Mouse (Mus musculus): ENCODE measurements around the gene Amdhd2. TPM values are rescaled to one million over a fixed set of nuclear protein-coding genes. Genes with fewer than 3 reads are reported as not detected.

Gene Amdhd2
- polyA plus RNA-seq (2015; fragmentation: Nextera tagmentation; extraction: Ambion mirVana) = 28.7 and 31.5 TPM in 2 replicates

DNA sequence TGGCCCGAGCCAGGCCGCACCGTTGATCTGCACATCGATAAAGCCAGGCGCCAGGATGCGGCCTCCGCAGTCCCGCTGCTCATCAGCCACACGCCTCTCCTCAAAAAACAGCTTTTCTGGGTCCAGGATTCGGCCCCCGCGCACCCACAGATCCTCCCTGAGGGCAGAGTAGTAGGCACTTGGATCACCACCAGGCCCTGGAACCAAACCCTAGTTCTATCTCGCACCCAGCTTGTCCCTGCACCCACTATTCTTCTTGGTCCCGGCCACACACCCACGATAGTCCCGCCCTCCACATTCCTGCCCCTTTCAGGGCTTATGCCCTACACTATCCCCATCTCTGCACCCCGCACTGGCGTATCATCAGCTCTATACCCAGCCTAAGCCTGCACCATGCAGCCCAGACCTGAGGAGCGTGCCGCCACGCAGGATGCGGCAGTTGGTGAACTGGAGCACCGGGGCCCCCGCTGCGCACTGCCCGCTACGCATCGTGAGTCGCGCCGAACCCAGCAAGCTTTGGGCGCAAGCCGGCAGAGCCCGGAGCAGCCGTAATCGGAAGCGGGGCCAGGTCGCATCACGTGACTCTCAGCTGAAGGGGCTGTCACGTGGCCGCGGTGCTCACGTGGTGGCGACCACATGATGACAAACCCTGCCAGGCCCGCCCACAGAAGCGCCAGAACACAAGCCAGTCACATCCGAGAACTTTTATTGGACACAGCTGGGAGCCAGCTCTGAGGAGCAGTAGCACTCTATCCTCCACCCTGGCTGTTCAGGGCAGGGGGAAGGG is at the start of gene Amdhd2:
Gene Amdhd2 (minus strand): TSS at position 591 of the 787 bp plus-strand sequence.
- ATAC-seq (replicated peaks) = peak; percentile 94
- WGBS = under 1% methylated on average over 47 of the region's 47 CpGs
- H3K27me3 ChIP-seq = no peaks in the 10 kb centered on the region
- H3K9ac ChIP-seq (replicated peaks) = peak within 1 kb of the TSS; percentile 78
- H3K27ac ChIP-seq (replicated peaks) = peak within 1 kb of the TSS; percentile 84
- H3K4me3 ChIP-seq = peak within 1 kb of the TSS; percentile 73
- peak within 1 kb of the TSS; percentile 87 for H3K4me2 ChIP-seq (replicated peaks)
- H3K4me1 ChIP-seq = peaks cover 37% of the 10 kb centered on the region
- no peaks in the 10 kb centered on the region for H3K9me3 ChIP-seq
- peaks cover 16% of the 10 kb centered on the region; the same call in 1 of the 2 replicates for H3K36me3 ChIP-seq

- 80% methylated on average over 6 of the region's 6 CpGs for WGBS
- Histone ChIP-seq H3K9ac (replicated peaks) (no peak overlapping the region), H3K27ac (replicated peaks) (no peak overlapping the region), H3K27me3 (no peaks in the 10 kb centered on the region), H3K4me2 (replicated peaks) (no peak overlapping the region), H3K4me3 (no peak overlapping the region), H3K36me3 (peaks cover 25% of the 10 kb centered on the region), H3K4me1 (peaks cover 37% of the 10 kb centered on the region), H3K9me3 (no peaks in the 10 kb centered on the region)
- ATAC-seq (replicated peaks) = no peak
Measured at GRCm38 (mm10) chr17:24213186-24213585, 49.6 kb upstream of the Amdhd2 start.

- no peak for ATAC-seq (replicated peaks)
- peaks cover 43% of the 10 kb centered on the region for H3K4me1 ChIP-seq
- WGBS = 29% methylated on average over 5 of the region's 5 CpGs
- peak overlapping the region; percentile 55 for H3K4me3 ChIP-seq
- no peaks in the 10 kb centered on the region for H3K9me3 ChIP-seq
- H3K27ac ChIP-seq (replicated peaks) = no peak overlapping the region
- H3K27me3 ChIP-seq = peaks cover 5% of the 10 kb centered on the region; the same call in 1 of the 2 replicates
- peaks cover 22% of the 10 kb centered on the region for H3K36me3 ChIP-seq
- H3K4me2 ChIP-seq (replicated peaks) = peak overlapping the region; percentile 92
- H3K9ac ChIP-seq (replicated peaks) = no peak overlapping the region
Measured at GRCm38 (mm10) chr17:24212441-24213018, 49.0 kb upstream of the Amdhd2 start.

- WGBS = 1% methylated on average over 37 of the region's 37 CpGs
- peak overlapping the region; percentile 92 for H3K4me2 ChIP-seq (replicated peaks)
- H3K27ac ChIP-seq (replicated peaks) = peak overlapping the region; percentile 52
- peaks cover 50% of the 10 kb centered on the region for H3K4me1 ChIP-seq
- no peaks in the 10 kb centered on the region for H3K9me3 ChIP-seq
- H3K27me3 ChIP-seq = peaks cover 12% of the 10 kb centered on the region; the same call in 1 of the 2 replicates
- ATAC-seq (replicated peaks) = peak; percentile 62
- peaks cover 16% of the 10 kb centered on the region for H3K36me3 ChIP-seq
- H3K9ac ChIP-seq (replicated peaks) = peak overlapping the region; percentile 73
- peak overlapping the region; percentile 55 for H3K4me3 ChIP-seq
Measured at GRCm38 (mm10) chr17:24211631-24212440, 48.3 kb upstream of the Amdhd2 start.

GRCm38 (mm10) chr17:24210591-24210990 is 47.0 kb upstream of the Amdhd2 start:
- peaks cover 63% of the 10 kb centered on the region for H3K4me1 ChIP-seq
- H3K4me2 ChIP-seq (replicated peaks) = no peak overlapping the region
- no peak overlapping the region for H3K27ac ChIP-seq (replicated peaks)
- H3K4me3 ChIP-seq = no peak overlapping the region
- no peak overlapping the region for H3K9ac ChIP-seq (replicated peaks)
- no peak for ATAC-seq (replicated peaks)
- H3K9me3 ChIP-seq = no peaks in the 10 kb centered on the region
- WGBS = 92% methylated on average over 3 of the region's 3 CpGs
- peaks cover 12% of the 10 kb centered on the region; the same call in 1 of the 2 replicates for H3K27me3 ChIP-seq
- H3K36me3 ChIP-seq = peaks cover 7% of the 10 kb centered on the region

GRCm38 (mm10) chr17:24209916-24210240 is 46.3 kb upstream of the Amdhd2 start:
- WGBS = 70% methylated on average over 3 of the region's 3 CpGs
- Histone ChIP-seq H3K27me3 (peaks cover 12% of the 10 kb centered on the region; the same call in 1 of the 2 replicates), H3K9ac (replicated peaks) (0 out of 2 replicates have a peak overlapping the region, but pooled peaks have one; percentile 68), H3K36me3 (no peaks in the 10 kb centered on the region; the same call in 1 of the 2 replicates), H3K27ac (replicated peaks) (peak overlapping the region; percentile 63), H3K4me2 (replicated peaks) (peak overlapping the region; percentile 89; the same call in 1 of the 2 replicates), H3K9me3 (no peaks in the 10 kb centered on the region), H3K4me1 (peaks cover 67% of the 10 kb centered on the region), H3K4me3 (peak overlapping the region; percentile 84; the same call in 1 of the 2 replicates)
- ATAC-seq (replicated peaks) = no peak

DNA sequence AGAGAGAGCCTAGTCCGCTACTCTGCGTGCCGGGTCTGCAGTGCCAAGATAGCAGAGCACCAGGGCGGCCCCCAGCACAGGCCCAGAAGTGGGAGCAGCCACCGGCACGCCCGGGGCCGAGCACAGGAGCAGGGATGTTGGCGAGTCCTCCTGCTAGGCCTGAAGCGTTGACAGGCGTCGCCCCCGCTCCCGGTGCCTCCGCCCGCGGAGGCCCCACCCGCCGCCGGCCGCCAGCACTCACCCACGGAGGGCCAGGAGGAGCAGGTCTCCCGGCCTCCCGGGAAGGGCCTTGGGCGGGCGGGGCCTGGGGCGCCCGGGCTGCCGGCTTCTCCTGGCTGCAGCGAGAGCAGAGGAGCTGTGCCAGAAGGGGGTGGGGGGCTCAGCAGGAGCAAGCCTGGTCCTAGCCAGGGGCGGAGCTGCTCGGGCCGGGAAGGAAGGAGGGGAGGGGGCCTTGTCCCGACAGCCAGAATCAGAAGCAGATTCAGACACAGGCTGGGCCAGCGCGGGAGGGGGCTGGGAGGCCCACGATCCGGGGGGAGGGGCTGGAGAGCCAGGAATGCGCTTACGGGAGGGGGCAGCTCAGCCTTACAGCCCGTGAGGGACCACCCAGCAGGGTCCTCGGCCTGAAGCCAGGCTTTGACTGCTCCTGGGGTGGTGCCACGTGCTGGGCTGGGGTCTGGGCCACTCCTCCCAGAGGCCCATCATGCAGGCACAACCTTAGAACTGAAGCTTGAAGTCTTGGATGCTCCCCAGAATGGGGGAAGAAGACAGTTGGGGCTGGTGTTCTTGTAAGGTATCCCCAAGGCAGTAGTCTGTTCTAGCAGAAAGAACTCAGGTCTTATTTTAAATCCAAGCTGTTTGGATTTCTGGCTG is 45.7 kb upstream of the Amdhd2 start, which contains the start of gene Ntn3:
Gene Ntn3 (minus strand): TSS at position 489 of the 873 bp plus-strand sequence.
- H3K27ac ChIP-seq (replicated peaks) = peak within 1 kb of the TSS; percentile 63
- H3K4me2 ChIP-seq (replicated peaks) = peak within 1 kb of the TSS; percentile 89
- H3K27me3 ChIP-seq = peaks cover 12% of the 10 kb centered on the region; the same call in 1 of the 2 replicates
- 1% methylated on average over 43 of the region's 43 CpGs for WGBS
- peak within 1 kb of the TSS; percentile 84 for H3K4me3 ChIP-seq
- peak; percentile 12 for ATAC-seq (replicated peaks)
- no peaks in the 10 kb centered on the region for H3K36me3 ChIP-seq
- peak within 1 kb of the TSS; percentile 68 for H3K9ac ChIP-seq (replicated peaks)
- H3K9me3 ChIP-seq = no peaks in the 10 kb centered on the region
- peaks cover 73% of the 10 kb centered on the region for H3K4me1 ChIP-seq

DNA sequence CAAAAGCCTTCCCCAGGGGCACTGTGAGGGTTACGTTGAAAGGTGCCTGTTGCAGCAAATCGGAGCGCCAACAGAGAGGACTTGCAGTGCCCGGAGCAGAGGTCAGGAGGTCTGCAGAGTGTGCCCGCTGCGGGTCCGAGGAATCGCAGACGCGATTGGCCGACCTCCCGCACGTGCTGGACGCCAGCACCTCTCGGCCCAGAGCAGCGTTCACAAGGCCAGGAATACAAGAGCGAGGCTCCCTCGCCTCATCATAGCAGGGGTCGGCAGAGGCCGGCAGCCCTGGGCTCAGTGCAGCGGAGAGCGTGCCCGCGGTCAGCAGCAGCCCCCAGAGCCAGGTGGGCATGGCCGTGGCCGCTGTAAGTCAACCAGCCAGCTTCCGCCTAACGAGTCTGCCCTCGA is 45.1 kb upstream of the Amdhd2 start:
- Histone ChIP-seq H3K27me3 (peaks cover 12% of the 10 kb centered on the region; the same call in 1 of the 2 replicates), H3K9me3 (no peaks in the 10 kb centered on the region), H3K4me1 (peaks cover 79% of the 10 kb centered on the region), H3K36me3 (no peaks in the 10 kb centered on the region), H3K27ac (replicated peaks) (peak overlapping the region; percentile 63), H3K9ac (replicated peaks) (peak overlapping the region; percentile 68), H3K4me3 (peak overlapping the region; percentile 84), H3K4me2 (replicated peaks) (peak overlapping the region; percentile 89)
- no peak for ATAC-seq (replicated peaks)
- 3% methylated on average over 29 of the region's 29 CpGs for WGBS

DNA sequence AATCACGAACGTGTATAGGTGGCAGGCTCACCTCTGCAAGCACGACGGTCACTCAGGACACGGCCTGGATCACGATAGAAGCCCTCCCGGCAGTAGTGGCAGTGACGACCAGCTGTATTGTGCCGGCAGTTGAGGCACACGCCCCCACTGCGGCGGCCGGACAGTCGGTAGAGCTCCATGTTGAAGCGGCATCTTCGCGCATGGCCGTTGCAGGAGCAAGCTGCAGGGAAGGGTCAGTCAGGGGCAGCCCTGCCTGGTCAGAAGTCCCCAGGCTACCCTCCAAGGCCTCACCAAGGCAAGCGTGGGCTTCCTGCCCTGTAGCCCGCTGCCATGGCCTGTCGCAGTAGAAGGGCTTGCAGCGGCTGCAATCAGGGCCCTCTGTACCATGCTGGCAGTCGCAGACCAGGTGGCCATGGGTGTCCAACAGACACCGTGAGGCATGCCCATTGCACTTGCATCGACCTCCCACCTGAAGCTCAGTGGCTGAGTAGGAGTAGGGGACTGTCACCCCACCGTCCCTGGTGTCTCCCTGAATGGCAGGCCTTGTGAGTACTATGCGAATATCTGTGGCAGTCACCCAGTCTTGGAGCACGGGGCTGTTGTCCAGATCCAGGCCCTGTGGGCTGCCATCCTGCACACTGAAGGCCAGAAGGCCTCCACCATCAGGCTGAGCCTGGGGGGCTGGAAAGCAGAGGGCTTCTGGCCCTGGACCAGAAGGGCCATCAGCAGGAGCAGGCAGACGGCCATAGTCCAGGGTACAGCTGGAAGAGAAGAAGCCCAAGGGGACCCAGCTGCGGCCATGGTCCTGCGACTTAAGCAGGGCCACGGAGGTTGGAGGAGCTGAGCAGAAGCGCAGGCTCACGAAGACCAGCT is 44.4 kb upstream of the Amdhd2 start:
- no peak overlapping the region for H3K27ac ChIP-seq (replicated peaks)

More for the DNA sequence above, 44.4 kb upstream of the Amdhd2 start:
- Histone ChIP-seq H3K9ac (replicated peaks) (peak overlapping the region; percentile 68), H3K4me1 (peaks cover 85% of the 10 kb centered on the region), H3K27me3 (peaks cover 12% of the 10 kb centered on the region; the same call in 1 of the 2 replicates), H3K4me2 (replicated peaks) (peak overlapping the region; percentile 89), H3K4me3 (peak overlapping the region; percentile 84), H3K9me3 (no peaks in the 10 kb centered on the region), H3K36me3 (no peaks in the 10 kb centered on the region)
- 65% methylated on average over 34 of the region's 34 CpGs for WGBS
- no peak for ATAC-seq (replicated peaks)
